Mouse (Mus musculus): ENCODE data around the gene Ldlrap1. TPM values are rescaled to one million over a fixed set of nuclear protein-coding genes. Genes with fewer than 3 reads are reported as not detected.

The Ldlrap1 gene
- total RNA-seq, 2 experiments from 2014 or later, result 37.3 to 48.9 TPM

DNA sequence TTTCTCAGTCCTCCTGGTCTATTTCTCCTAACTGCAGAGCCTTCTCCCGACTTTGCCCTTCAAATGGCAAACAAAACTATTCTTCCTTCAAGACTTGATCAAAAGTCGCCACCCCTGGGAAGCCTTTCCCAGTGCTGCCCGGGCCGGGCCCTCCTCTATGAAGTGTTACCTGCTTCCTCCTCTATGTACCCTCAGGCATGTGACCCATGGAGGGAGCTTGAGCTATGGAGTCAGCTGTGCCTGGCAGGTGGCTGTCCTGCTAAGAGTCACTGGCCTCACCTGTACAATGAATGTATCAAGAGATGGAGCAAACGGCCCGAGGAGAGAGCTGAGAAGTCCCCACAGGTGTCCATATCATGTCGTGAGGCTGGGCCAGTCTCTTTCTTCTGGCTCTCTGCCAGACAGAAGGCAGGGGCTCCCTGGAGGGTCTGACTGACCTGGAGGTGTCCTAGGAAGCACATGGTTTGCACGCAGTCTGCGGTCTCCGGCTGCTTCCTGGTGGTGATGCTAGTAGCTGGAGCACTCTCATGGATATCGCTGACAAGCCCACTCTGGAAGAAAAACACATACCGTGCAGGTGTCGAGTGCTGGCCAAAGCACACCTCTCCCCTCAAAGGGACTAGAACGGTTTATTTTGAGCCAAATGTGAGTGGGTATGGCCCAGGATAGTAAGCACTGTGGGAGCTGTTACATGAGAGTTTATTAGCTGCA is 7.6 kb upstream of the Ldlrap1 start:
- DNase-seq, result peak; percentile 4

DNA sequence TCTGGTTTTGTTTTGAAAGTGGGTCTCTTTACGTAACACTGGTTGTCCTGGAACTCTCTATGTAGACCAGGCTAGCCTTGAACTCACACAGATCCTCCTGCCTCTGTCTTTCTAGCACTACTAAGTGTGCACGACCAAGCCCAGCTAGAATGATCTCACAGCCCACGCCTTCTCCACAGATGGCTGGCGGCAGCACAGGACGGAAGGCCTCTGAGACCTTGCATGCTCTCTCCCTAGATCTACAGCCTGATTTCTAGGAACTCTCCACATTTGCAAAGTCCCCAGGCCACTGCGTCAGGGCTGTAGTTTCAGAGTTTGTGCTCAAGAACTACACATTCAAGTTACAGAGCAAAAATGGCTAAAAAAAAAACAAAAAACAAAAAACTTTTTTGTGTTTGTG is 6.3 kb upstream of the Ldlrap1 start:
- DNase-seq, result peak; percentile 10

DNA sequence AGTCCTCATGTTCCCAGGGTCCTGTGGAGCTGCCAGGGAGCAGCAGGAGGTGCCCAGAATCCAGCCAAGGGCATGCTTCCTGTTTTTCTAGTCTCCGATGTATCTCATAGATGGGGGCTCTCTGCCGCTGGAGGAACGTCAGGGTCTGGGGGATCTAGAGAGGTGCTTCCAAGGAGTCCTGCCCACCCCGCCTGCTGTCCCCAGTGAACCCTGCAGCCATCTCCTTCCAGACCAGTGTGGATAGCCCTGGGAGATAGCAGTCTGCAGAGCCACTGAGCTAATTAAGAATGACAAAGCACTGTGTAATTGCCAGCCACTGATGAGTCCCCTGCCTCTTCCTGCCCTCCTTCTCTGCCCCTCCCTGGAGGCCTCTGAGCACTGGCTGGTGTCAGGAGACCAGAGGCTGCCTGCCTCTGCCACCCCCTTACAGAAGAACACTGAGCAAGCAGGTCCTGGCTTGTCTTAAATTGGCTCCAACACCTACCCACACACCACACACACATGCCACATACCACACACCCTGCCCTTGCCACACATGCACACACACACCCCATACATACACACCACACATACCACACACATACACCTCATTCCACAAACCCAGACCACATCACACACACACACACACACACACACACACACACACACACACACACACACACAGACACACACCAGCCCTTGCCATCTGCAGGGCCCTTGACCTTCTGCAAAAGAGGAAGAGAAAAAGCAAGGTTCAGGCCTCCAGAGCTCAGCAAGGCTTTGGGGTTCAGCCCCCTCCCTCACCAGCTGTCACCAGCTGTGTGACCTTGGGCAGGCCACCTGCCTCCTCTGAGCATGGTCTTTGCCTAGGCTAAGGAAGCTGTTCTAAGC is 5.2 kb upstream of the Ldlrap1 start:
- peak; percentile 21 for DNase-seq

DNA sequence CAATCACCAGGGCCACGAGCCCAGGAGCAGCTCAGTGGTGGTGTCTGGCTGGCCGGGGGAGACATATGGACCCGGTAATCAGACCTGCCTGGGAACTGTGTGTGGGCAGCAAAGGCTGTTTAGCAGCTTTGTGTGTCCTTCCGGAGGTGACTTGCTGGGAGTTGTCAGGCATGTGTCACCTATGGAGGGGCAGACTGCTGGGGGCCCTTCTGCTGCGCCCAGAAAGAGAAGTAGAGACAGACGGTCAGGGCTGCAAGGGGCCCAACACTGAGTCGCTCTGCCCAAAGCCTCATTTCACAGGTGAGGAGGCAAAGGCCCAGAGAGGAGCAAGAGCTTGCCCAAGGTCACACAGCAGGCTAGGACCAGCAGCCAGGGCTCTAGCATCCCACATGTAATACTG is 2.1 kb upstream of the Ldlrap1 start:
- DNase-seq, result no peak

DNA sequence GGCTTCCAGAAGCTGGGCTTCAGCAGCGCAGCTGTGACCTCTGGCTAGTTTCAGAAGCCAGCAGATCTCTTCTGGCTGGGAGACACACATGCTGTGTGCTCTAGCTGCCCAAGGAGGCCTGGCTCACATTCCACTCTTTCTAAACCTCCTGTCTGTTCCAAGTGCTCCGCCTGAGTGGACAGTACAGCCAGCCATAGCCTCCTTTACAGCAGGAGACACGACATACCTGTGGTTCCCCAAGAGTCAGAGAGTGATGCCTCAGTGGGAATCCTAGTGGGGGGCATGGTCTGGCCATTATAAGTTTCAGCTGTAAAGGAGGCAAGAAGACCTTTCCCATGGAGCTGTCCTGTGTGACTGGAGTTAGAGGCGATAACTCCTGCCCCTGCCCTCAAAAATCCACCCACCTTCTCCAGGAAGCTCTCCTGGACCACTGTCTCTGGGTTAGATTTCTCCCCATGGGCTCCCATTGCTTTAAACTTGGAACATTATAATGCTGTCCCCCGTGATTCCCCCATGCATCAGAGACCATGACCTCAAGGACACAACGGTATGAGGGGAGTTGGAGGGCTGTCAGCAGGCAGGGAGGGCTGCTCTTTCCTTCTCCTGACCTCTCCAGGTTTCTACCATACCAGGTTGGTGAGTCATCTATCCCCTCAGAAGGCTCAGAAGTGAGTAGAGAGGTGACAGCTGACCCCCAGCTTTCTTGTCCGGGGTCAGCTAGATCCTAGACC is 1.4 kb upstream of the Ldlrap1 start:
- DNase-seq, result peak; percentile 56

DNA sequence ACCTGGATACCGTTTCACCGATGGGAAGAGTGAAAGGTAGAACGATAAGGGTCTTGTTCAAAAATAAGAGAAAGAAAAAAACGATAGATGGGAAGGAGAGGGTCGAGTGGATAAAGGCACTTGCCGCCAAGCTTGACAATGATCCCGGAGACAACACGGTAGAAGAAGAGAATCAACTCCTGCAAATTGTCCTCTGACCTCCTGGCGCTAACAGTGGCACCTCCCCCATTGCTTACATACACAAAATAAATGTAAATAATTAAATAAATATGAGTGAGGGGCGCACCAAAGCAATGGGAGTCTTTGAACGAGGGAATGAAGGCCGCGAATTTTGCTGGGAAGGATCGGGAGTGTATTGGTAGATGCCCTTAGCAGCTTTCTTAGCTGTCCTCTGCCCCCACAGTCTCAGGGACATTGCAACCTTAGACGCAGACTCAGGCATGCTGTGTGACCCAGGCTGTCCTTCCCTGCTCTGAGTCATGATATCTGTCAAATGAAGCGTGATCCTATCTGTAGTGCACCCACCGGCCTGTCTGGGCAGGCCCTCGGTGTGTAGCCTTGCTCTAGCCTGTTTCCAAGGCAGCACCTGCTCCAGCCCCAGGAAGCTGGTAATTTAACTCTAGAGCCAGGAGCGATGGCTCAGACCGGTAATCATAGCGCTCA is 533 bp upstream of the Ldlrap1 start:
- peak; percentile 63 for DNase-seq

DNA sequence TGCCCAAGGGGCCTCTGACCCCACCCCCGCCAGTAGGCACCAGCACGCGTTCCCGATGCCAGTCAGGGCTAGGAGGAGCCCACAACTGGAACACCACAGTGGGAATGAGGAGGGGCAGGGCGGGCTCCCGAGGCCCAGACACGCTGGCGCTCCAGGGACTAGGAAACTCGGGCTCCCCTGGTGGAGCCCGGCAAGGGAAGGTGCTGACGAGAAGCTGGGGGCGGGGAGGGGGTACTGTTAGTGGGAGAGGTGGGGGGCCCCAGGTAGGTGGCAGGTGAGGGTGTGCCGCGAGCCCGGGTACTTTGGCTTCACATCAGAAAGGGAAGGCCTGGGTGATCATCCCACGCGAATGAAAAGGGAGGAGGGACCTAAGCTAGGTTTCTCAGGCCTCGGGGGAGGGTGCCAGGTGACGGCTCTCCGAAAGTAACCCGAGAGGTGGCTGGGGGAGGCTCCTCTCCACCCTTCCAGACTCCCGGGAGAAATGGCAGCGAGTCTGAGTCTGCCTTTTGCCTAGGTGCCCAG is 859 bp downstream of the Ldlrap1 start:
- DNase-seq, result peak; percentile 66

DNA sequence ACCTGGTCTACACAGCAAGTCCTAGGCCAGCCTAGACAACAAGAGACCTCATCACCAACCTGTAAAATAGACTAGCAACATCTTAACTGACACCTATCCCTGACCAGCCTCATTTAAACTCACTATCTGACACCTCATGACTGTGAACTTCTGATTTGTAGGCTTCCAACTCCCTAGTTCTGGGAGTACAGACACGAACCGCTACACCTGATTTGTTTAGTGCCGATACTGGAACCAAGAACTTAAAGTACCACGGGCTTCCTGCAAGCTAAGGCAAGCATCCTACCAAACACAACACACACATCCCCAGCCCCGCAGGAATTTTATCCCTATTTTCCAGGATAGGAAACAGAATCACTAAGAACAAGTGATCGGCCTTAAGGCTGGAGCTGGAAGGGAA is 1.5 kb downstream of the Ldlrap1 start:
- DNase-seq, result no peak

DNA sequence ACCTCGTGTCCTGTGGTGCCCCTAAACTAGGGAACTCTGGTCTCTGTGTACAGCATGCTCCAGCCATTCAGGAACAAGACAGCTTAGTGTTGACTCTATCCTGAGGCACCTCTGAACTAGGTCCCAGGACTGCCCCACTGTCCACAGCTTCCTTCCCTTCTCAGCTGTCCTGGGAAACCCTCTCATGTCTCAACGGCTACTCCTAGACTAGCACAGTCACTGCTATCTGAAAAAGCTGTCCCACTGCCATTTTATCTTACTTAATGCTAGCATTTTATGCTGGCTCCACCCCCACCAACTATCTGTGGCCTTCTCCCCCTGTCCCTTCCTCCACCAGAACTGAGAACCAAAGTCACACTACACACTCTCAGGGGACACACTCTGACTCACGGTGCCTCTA is 3.5 kb downstream of the Ldlrap1 start:
- DNase-seq, result no peak

DNA sequence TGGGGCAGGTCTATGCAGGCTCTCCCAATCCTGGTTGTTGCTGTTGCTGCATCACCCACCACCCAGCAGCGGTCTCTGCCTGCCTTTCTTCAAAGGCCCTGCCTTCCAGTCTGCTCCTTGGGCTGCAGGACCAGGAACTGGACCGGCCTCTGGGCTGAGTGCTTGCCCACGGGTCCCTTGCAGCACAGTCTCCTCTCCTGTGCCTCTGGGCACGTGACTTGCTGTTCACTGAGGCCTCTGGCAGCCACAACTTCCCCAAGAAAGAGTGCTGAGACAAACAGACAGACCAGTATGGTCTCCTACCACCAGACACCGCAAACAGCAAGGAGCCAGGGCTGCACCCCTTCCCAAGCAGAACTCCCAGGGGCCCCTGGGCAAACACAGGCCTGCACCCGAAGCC is 5.5 kb downstream of the Ldlrap1 start:
- DNase-seq, result no peak

DNA sequence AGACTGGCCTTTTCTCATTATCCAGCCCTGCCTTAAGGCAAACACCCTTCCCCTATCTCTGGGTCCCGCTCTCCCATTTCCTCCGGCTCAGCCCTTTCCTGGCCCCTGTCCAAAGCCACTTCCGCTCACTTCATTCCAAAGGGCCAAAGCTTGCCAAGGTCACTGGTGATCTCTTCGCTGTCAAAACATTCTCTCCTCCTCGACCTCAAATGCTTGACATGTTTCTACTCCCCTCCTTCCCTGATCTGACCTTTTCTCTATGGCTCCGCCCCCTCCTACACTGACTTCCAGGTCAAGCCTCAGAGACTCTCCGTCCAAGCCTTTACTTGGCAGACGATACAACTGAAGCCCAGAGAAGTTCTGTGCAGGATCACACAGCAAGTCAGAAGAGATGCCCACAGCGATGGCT is 7.0 kb downstream of the Ldlrap1 start:
- DNase-seq, result peak; percentile 90

DNA sequence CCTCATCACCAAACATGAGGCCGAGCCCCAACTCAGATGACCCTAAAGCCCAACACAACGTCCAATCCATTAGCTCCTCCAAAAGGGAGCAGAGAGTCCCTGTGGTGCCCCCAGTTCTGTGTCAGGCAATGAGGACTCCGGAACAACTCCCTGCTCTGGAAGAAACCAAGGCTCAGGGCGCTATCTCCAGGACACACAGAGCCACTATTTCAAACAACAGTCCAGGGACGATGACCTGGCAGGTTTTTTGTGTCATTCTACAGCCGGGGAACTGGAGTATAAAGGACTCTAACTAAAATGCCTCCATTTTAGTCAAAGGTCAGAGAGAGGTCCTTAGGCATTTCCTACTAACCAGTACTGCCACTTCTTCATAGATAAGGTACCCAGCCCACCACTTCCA is 7.5 kb downstream of the Ldlrap1 start:
- DNase-seq, result no peak

DNA sequence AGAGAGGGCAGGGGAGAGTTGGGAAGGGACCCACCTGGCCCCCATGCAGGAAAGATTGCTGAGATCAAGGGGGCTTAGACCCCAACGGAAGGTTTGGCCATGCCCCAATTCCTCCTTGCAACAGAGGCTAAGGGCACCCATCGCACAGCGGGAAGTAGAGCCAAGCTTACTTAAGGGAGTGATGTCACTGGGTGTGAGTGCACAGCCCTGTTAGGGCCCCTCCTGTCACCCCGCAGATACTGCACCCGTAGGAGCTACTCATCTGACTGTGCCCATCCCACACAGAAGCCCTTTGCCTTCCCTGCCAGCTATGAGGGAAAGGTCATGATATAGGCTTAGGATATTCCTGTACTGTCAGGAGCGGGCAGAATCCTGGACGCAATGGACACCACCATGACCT is 8.3 kb downstream of the Ldlrap1 start:
- DNase-seq, result no peak

DNA sequence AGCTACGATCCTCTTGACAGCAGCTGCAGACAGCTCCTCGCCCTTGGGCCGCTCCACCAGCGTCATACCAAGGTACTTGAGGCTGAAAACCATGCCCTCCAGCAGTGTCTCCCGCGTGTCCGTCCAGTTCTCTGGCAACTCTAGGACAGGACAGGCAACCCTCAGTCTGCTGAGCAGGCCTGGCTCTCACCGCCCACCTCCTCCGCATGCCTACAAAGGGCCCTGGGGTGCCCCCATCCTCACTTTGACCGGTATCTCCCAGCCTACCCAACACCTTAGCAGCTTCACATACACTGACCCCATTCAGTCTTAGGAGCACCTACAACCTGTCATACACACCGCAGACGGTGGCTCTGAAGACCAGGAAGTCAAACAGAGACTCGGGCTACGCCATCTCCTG is 8.9 kb downstream of the Ldlrap1 start:
- no peak for DNase-seq

DNA sequence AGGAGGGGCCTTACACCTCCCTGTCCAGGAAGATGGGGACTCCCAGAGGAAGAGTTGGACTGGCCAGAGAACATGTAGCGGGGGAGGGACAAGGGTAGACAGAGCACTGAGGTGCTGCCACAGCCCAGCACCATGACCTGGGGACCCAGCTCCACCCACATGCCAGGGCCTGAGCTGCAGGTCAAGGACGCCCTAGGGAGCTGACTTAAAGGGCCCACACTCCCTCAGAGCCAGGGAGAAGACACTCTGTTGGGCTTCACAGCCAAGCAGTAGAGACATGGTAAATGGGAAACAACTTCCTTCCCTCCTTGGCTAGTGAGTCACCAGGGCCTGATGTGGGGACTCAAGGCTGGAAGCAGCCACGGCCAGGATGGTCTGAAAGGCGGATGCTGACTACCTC is 9.5 kb downstream of the Ldlrap1 start:
- DNase-seq, result peak; percentile 38

DNA sequence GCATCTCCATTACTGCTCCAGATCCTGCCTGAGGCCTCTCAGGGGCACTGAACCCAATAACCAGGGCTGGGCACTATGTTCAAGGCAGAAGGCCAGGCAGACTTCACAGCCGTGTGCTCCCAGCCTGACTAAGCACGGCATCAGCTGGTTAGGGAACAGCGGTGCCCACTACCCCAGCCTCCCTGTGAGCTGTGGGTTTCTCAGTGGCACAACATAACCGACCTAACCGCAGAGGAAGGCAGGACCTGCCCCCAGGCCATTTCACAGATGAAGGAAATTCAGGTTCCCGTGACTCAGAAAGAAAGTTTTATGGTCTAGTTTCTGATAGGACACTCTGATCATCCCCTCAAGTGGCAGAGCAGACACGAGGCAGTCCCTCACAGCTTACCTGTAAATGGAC is 10.9 kb downstream of the Ldlrap1 start:
- no peak for DNase-seq

DNA sequence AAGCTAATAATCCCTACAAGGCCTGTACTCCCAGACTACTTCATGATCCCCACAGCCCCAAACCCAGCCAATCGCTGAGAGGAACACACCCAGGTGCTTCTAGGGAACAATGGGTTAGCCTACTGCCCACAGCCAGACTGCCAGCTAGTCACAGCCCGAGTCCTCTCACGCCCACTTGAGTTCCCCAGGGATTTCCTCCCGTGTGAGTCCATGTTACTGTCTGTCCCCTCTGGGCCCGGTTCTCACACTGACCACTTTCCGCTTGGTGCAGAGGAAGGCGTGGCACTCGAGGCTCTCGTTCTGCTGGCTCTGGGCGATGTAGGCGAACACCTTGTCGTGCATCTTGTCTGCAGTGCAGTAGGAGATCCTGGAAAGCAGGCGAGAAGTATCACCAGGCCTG is 12.9 kb downstream of the Ldlrap1 start:
- no peak for DNase-seq

DNA sequence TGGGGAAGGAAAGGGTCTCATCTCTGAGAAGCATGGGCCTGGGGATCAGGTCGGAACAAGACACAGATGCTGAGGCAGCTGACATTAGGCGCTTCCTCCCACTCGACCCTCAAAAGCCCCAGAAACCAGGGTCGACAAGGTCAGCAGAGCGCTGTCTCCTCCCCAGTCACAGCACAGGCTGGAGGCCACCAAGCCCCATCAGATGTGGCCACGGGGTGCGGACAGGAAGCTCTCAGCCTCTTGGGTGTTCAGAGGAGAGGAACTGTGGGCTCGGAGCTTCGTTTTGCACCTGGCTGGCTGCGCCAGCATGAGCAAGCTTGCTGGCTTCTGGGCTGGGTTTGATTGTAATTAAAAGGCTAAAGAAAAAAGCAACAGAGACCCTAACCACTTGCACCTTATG is 13.5 kb downstream of the Ldlrap1 start:
- DNase-seq, result no peak

DNA sequence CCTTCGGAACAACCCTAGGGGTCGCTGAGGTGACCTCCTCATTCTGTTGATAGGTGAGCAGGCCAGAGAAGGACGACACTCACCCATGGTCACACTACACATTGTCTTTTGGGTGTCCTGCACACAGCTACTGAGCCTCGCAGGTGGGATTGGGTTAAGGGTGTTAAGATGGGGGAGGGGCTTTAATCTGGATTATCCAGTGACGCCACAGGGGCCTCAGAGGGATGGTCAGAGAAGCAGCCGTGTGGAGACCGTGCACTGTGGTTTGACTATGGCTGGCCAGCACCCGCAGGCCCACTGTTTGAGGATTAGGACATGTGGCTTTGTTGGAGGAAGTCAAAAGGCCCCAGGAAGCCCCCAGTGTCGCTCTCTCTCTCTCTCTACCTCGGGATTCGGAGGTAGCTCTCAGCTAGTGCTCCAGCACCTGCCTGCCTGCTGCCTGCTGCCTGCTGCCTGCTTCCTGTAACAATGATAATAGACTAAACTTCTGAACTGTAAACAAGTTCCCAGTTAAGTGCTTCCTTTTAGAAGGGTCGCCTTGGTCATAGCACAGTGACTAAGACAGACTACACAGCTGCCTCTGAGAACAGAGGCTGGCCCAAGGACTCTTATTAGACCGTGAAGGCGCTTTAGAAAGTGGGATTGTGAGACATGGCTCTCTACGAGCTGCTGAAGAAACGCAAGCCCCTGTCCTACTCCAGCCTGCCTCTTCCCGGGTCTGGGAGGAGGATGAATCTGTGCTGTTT is 14.1 kb downstream of the Ldlrap1 start:
- no peak for DNase-seq

DNA sequence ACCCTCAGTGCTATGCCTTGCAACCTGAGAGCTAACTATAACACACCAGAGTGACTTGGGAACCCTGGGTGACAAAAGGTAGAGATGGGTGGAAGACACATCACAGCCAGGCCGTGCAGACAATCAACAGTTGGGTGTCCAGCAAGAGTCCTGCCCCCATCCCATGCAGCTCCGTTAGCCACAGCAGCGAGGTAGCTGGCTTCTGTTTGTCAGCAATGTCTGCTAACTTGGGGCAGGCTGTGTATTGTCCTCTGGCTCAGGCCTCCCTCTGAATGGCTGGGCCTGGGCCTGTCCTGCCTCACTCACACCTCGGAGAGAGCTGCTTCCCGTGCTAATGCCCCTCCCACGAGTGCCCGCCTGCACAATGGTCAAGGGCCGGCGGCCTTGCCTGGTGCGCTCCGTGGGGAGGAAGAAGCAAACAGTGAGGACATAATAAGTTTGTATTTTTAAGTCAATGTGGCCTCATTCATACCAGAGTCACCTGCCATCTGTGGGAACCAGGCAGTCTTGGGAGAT is 14.9 kb downstream of the Ldlrap1 start:
- no peak for DNase-seq

DNA sequence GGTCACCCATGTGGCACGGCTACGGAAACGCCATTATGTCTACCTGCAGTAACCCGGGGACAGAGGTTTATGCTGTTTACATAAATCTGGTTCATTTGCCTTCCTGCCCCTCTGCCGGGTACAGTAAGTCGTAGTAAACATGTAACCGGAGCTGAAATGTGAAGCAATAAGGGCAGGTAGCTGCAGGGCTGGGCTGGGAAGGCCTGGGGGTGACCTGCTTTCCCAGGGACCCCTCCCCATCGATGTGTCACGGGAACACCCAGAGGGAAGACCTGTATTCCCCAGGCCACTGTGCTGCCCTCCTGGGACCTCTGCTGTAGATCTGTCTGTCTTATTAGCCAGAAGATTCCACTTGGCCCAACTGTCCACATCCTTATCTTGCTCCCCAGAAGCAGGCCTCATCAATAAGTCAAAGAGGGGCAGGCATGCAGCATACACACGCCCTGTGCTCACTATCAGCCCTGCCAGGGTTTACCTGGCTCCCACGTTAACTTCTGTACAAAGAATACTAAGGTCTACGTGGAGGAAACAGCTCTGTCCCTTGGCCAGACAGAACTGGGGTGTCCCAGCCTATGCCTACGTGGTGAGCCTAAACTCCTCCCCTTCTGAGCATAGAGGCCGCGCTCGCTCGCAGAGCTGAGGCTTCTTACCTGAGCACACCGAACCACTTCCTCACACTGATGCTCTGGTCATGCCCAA is 16.0 kb downstream of the Ldlrap1 start:
- DNase-seq, result no peak
